ENCODE assay signal across 15 mouse cellular contexts in genomic region chrX:71791106-71791505, GRCm38 (mm10). TPM values are rescaled to one million over a fixed set of nuclear protein-coding genes. Genes with fewer than 3 reads are reported as not detected.
DNase-seq lines count a peak whose midpoint lies in the region; ATAC-seq and TF ChIP-seq lines count a peak whose summit lies in the region.
"Had no signal": no experiment of that assay in that cellular context is flagged by ENCODE, and none has a peak within 500 bp of the region (broad histone marks: within the 10 kb centered on the region; RNA-seq: fewer than 3 reads in every experiment).

No protein-coding gene starts in this region.

- no peak for DNase-seq in heart, postnatal 0 days (ENCODE audit: low spot score)
- no peak for DNase-seq in heart, postnatal 36 days
- DNase-seq in lung, postnatal 0 days (ENCODE audit: low spot score) = no peak
- no peak for DNase-seq in lung, postnatal 14 days
- no peak for DNase-seq in Patski (ENCODE audit: low read depth, low spot score)
- no peak for DNase-seq in urinary bladder, postnatal 36 days (ENCODE audit: low spot score in 2 of 2)
- DNase-seq: cerebellum, adult 2 months; heart, adult 11 months; heart, postnatal 14 days; kidney, adult 11 months; left cerebral cortex, postnatal 4 days had no signal

- CTCF ChIA-PET in Patski (lab: Charles Lee) = no interaction called here

- H3K27ac ChIP-seq in heart, postnatal 0 days (ENCODE audit: low read depth) = no peak overlapping the region
- H3K27ac ChIP-seq in lung, postnatal 0 days (ENCODE audit: low read length) = no peak overlapping the region
- H3K27ac ChIP-seq in ES-Bruce4 (ENCODE audit: insufficient read depth, low read length) = no peak overlapping the region
- H3K27ac ChIP-seq: stomach, embryonic 15.5 days had no signal

- whole genome bisulfite sequencing in heart, postnatal 0 days = 8% methylated on average over 4 of the region's 4 CpGs
- WGBS in lung, postnatal 0 days = 12% methylated on average over 4 of the region's 4 CpGs

- no peaks in the 10 kb centered on the region for H3K9me3 ChIP-seq in heart, postnatal 0 days (replicated peaks; ENCODE audit: control insufficient read depth, low read length)
- H3K9me3 ChIP-seq in lung, postnatal 0 days (ENCODE audit: low read length) = no peaks in the 10 kb centered on the region
- no peaks in the 10 kb centered on the region for H3K9me3 ChIP-seq in ES-Bruce4 (replicated peaks; ENCODE audit: control insufficient read depth, insufficient read depth, low read length, poor library complexity, severe bottlenecking)
- H3K9me3 ChIP-seq: megakaryocyte, embryonic 14.5 days; stomach, embryonic 15.5 days had no signal

- no peaks in the 10 kb centered on the region for H3K36me3 ChIP-seq in heart, postnatal 0 days (replicated peaks; ENCODE audit: control insufficient read depth, insufficient read depth, low read length)
- H3K36me3 ChIP-seq in lung, postnatal 0 days (ENCODE audit: insufficient read depth, low read length) = no peaks in the 10 kb centered on the region
- no peaks in the 10 kb centered on the region for H3K36me3 ChIP-seq in ES-Bruce4 (ENCODE audit: control insufficient read depth, insufficient read depth, low read length, poor library complexity, severe bottlenecking)
- H3K36me3 ChIP-seq: stomach, embryonic 15.5 days had no signal

- no peaks in the 10 kb centered on the region for H3K27me3 ChIP-seq in heart, postnatal 0 days (ENCODE audit: control insufficient read depth, insufficient read depth, low read length)
- no peaks in the 10 kb centered on the region for H3K27me3 ChIP-seq in lung, postnatal 0 days (replicated peaks; ENCODE audit: insufficient read depth, low read length)
- H3K27me3 ChIP-seq in ES-Bruce4 (ENCODE audit: control insufficient read depth, insufficient read depth, low read length, poor library complexity, severe bottlenecking) (no peaks in the 10 kb centered on the region), Patski (peaks cover 38% of the 10 kb centered on the region)
- H3K27me3 ChIP-seq: stomach, embryonic 15.5 days had no signal

- TF ChIP-seq EP300 in heart, postnatal 0 days (IDR thresholded peaks at IDR 0.05; ENCODE audit: low read depth) = no peak
- TF ChIP-seq EP300 in lung, postnatal 0 days (IDR thresholded peaks at IDR 0.05) = no peak
- no peak for TF ChIP-seq EP300 in ES-Bruce4 (IDR thresholded peaks at IDR 0.05; ENCODE audit: insufficient read depth, low read depth, low read length)

- POLR2A ChIA-PET in Patski (lab: Charles Lee) = no interaction called here

- TF ChIP-seq POLR2A in ES-Bruce4 (IDR thresholded peaks at IDR 0.05; ENCODE audit: insufficient read depth, low read length) = no peak

- in situ Hi-C loops in Patski (cut with MboI; ENCODE audit: low pct_unique_long_range_greater_than_20kb) = no loop called here

- H3K4me2 ChIP-seq in heart, postnatal 0 days (ENCODE audit: low read depth, low read length) = no peak overlapping the region
- H3K4me2 ChIP-seq in lung, postnatal 0 days (replicated peaks; ENCODE audit: low read depth, low read length) = no peak overlapping the region
- H3K4me2 ChIP-seq: stomach, embryonic 15.5 days had no signal

- TF ChIP-seq CTCF in heart, postnatal 0 days (IDR thresholded peaks at IDR 0.05; ENCODE audit: low read depth) = peak; percentile 23; the same call in 1 of the 2 replicates
- TF ChIP-seq CTCF in lung, postnatal 0 days (IDR thresholded peaks at IDR 0.05) = peak; percentile 37
- peak; percentile 8 for TF ChIP-seq CTCF in ES-Bruce4 (IDR thresholded peaks at IDR 0.05; ENCODE audit: low read depth, low read length)
- TF ChIP-seq CTCF in Patski (IDR thresholded peaks at IDR 0.05) = peak; percentile 48

- no peaks in the 10 kb centered on the region for H3K4me1 ChIP-seq in heart, postnatal 0 days (ENCODE audit: control insufficient read depth, insufficient read depth)
- no peaks in the 10 kb centered on the region for H3K4me1 ChIP-seq in lung, postnatal 0 days (ENCODE audit: insufficient read depth, low read depth, low read length)
- H3K4me1 ChIP-seq in ES-Bruce4 (ENCODE audit: control insufficient read depth, insufficient read depth, low read length) = no peaks in the 10 kb centered on the region
- H3K4me1 ChIP-seq: megakaryocyte, embryonic 14.5 days; stomach, embryonic 15.5 days had no signal

- no peak overlapping the region for H3K4me3 ChIP-seq in heart, postnatal 0 days (ENCODE audit: low read depth, low read length)
- no peak overlapping the region for H3K4me3 ChIP-seq in lung, postnatal 0 days (ENCODE audit: low read depth, low read length)
- no peak overlapping the region for H3K4me3 ChIP-seq in ES-Bruce4 (ENCODE audit: low read depth, low read length)
- H3K4me3 ChIP-seq: megakaryocyte, embryonic 14.5 days; myocyte; stomach, embryonic 15.5 days had no signal

- intact Hi-C loops in heart, postnatal 36 days (cut with DNase I) = loop anchor here (10.0 kb wide), 1 partner anchor 136 kb away; no protein-coding TSS in a partner anchor

- ATAC-seq in heart, postnatal 0 days (ENCODE audit: insufficient read depth, low read depth) = no peak
- ATAC-seq in lung, postnatal 0 days = no peak
- ATAC-seq in Patski = no peak

- no peak overlapping the region for H3K9ac ChIP-seq in heart, postnatal 0 days (replicated peaks; ENCODE audit: low read depth, low read length)
- no peak overlapping the region for H3K9ac ChIP-seq in lung, postnatal 0 days (replicated peaks; ENCODE audit: low read depth)
- no peak overlapping the region for H3K9ac ChIP-seq in ES-Bruce4 (ENCODE audit: low read depth, poor library complexity, severe bottlenecking)
- H3K9ac ChIP-seq: stomach, embryonic 15.5 days had no signal

RNA-seq across cellular contexts. Expression of gene Vma21, which starts 24.6 kb away (rescaled TPM):
- total RNA-seq in heart, postnatal 0 days (2014; rRNA removed; ENCODE audit: low replicate concordance) = 9.6 and 9.7 TPM in 2 replicates
- polyA plus RNA-seq in heart, postnatal 0 days (2015; fragmentation: Nextera tagmentation; extraction: Ambion mirVana) = 57.7 and 61.0 TPM in 2 replicates
- total RNA-seq in heart, postnatal 36 days (2021) = 10 to 100 TPM; 17.2 to 19.1 TPM
- 55.7 and 58.4 TPM in 2 replicates for polyA plus RNA-seq in lung, postnatal 0 days (2015; fragmentation: Nextera tagmentation; extraction: Ambion mirVana)
- 28.3 and 32.0 TPM in 2 replicates for polyA plus RNA-seq in ES-Bruce4 (2011; ENCODE audit: insufficient read depth, insufficient read length, low read depth, missing spikeins)
- 30.0 TPM for polyA plus RNA-seq in Patski (2021)
